Mouse (Mus musculus): ENCODE data around the gene Gm20696.

- TF ChIP-seq CTCF (IDR thresholded peaks at IDR 0.05; ENCODE audit: low read depth, low read length): no peak
- TF ChIP-seq EP300 (IDR thresholded peaks at IDR 0.05; ENCODE audit: insufficient read depth, low read depth, low read length): no peak
- TF ChIP-seq POLR2A (IDR thresholded peaks at IDR 0.05; ENCODE audit: insufficient read depth, low read length): no peak
Observed at GRCm38 (mm10) chr6:99636121-99636520, 30.5 kb downstream of the Gm20696 start.

Measured in ES-Bruce4 (cell line).